Mouse (Mus musculus): Measurements from ENCODE around the gene Ankrd1.

Ankrd1 gene

GRCm38 (mm10) chr19:36109318-36109944, 10.5 kb downstream of the Ankrd1 start:
- no peak for DNase-seq (ENCODE audit: low read depth)

- no peak for DNase-seq (ENCODE audit: low read depth)
These were observed 16.0 kb downstream of the Ankrd1 start for GRCm38 (mm10) chr19:36103909-36104308.

- DNase-seq (ENCODE audit: low read depth), result no peak
These were observed 21.0 kb downstream of the Ankrd1 start for GRCm38 (mm10) chr19:36098916-36099315.

- DNase-seq (ENCODE audit: low read depth), result no peak
These were observed 21.6 kb downstream of the Ankrd1 start for GRCm38 (mm10) chr19:36098265-36098664.

GRCm38 (mm10) chr19:36097194-36097593, 22.7 kb downstream of the Ankrd1 start:
- no peak for DNase-seq (ENCODE audit: low read depth)

GRCm38 (mm10) chr19:36090781-36091180, 29.1 kb downstream of the Ankrd1 start:
- peak; percentile 41 for DNase-seq (ENCODE audit: low read depth)

- peak; percentile 75 for DNase-seq (ENCODE audit: low read depth)
These were observed 36.4 kb downstream of the Ankrd1 start, which contains the start of gene Rpp30 for GRCm38 (mm10) chr19:36083262-36084225. Gene Rpp30, plus strand, starts transcription at chr19:36083716.

- DNase-seq (ENCODE audit: low read depth), result peak; percentile 64
These were observed 37.2 kb downstream of the Ankrd1 start for GRCm38 (mm10) chr19:36082606-36083261.

GRCm38 (mm10) chr19:36062801-36063529, 56.9 kb downstream of the Ankrd1 start:
- no peak for DNase-seq (ENCODE audit: low read depth)
